Mouse (Mus musculus) CD4-positive helper T cell, adult 2 months (primary cell): ENCODE results near the gene Hist1h2bl.

Experiments used
- DNase-seq: peaks from one replicate; pipeline ENCODE4 v3.0.0-alpha.2; 2012; ENCODE audit warnings: low read depth, missing footprints, low spot score

Gene Hist1h2bl

DNA sequence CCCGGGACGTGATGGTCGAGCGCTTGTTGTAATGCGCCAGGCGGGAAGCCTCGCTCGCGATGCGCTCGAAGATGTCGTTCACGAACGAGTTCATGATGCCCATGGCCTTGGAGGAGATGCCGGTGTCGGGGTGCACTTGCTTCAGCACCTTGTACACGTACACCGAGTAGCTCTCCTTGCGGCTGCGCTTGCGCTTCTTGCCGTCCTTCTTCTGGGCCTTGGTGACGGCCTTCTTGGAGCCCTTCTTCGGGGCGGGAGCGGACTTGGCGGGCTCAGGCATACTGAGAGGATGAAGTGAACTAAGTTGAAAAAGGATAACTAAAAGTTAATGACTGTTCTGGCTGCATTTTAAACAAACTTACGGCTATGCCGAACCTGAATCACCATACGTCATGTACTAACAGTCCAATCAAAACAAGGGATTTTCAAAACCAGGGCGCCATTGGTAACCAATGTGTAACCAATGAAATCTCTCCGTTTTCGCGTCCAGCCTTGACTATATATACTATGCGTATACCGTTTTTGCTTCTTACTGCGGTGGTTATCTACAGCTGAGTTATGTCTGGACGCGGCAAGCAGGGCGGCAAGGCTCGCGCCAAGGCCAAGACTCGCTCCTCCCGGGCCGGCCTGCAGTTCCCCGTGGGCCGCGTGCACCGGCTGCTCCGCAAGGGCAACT is at the start of gene Hist1h2bl, which contains the start of gene Hist1h2ai:
Hist1h2bl (minus strand) TSS at position 280 of the 676 bp plus-strand sequence.
Hist1h2ai (plus strand) TSS at position 559 of the 676 bp plus-strand sequence.
- DNase-seq, result peak; percentile 92

DNA sequence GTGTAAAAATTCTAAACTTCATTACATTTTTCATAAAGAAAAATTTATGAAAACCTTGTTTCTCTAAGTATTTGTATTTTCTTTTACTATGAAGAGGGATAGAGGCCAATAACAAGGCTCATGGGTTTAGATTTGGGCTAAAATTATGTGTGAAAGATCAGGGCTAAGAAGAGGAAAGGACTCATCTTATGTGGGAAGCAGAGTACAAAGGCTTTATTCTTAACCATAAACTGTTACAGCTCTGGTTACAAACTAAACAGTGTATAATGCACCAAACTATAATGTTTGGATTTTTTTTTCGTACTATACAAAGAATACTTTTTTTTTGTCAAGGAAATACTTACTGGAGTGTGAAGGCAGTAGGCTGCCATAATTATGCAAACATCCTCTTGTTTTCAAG is 39.8 kb upstream of the Hist1h2bl start:
- DNase-seq, result no peak

DNA sequence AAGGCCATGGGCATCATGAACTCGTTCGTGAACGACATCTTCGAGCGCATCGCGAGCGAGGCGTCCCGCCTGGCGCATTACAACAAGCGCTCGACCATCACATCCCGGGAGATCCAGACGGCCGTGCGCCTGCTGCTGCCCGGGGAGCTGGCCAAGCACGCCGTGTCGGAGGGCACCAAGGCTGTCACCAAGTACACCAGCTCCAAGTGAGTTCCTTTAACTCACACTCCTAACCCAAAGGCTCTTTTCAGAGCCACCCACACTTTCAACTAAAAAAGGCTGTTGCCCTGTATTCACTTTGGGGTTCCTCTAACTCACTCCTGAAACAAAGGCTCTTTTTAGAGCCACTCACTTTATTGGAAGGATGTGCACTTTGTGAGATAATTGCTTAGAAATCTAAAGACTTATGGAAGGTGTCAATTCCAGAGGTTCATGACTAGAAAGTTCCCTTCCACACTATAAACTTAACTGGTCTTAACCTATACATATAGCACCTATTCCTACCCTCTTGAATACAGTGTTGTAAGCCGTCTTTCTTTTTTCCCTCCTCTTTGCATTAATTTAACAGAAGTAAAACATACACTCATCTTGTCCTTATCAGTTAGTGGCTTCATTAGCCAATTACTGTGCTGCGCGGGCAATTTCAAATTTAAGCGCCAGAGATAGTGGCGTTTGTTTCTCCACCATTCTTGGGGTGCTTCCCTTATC is 38.5 kb upstream of the Hist1h2bl start:
- DNase-seq, result peak; percentile 62

DNA sequence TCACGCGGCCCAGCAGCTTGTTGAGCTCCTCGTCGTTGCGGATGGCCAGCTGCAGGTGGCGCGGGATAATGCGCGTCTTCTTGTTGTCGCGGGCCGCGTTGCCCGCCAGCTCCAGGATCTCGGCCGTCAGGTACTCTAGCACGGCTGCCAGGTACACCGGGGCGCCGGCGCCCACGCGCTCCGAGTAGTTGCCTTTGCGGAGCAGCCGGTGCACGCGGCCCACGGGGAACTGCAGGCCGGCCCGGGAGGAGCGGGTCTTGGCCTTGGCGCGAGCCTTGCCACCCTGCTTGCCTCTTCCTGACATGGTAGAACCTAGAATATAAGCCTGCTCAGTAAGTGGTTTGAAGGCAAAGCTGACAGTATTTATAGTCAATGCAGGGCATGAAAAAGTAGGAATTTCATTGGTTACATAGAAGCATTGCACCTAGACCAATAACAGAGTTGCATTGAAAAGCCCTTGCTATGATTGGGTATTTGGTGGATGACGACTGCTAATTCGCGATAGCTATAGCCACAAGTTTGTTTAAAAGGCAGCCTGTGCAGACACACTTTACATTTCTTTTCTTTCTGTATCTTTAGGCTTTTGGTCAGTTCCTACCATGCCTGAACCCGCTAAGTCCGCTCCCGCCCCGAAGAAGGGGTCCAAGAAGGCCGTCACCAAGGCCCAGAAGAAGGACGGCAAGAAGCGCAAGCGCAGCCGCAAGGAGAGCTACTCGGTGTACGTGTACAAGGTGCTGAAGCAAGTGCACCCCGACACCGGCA is 37.8 kb upstream of the Hist1h2bl start, which contains the start of the genes Hist1h2ak and Hist1h2bn:
Hist1h2ak (minus strand) TSS at position 304 of the 762 bp plus-strand sequence.
Hist1h2bn (plus strand) TSS at position 600 of the 762 bp plus-strand sequence.
- DNase-seq, result peak; percentile 92

DNA sequence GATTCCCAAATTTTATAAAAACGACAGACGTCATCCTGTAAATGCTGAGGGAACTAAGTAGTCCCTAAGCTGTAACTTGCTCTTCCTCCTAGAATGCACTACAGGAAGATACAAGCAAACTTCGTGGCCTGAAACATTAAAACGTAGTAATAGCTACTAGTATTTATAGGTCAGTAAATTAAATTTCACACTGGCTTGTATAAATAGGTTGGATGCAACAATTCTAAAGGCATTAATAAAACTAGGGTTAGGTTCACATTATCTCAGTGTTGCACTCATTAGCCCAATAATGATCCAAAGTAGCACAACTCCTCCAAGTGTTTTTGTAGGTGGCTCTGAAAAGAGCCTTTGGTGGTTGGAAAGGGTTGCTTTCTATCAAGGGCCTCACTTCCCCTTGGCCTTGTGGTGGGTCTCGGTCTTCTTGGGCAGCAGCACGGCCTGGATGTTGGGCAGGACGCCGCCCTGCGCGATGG is 37.1 kb upstream of the Hist1h2bl start:
- peak; percentile 15 for DNase-seq

DNA sequence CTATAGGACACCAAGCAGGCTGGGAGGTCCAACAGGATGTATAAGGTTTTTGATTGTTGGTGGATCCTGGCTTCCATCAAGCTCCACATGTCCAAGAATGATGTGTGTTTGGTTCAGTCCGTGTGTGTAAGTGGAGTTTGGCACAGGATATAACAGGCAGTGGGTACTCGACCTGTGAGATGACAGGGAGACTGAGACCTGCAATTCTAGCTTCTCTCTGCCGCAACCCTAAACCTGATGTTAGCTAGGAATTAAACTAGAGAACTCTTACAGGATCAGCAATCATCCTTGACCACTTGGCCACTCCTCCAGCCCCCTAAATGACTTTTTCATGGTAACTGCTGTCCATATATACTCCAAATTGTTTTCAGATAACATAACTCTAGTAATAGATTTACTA is 36.4 kb upstream of the Hist1h2bl start:
- DNase-seq, result no peak

DNA sequence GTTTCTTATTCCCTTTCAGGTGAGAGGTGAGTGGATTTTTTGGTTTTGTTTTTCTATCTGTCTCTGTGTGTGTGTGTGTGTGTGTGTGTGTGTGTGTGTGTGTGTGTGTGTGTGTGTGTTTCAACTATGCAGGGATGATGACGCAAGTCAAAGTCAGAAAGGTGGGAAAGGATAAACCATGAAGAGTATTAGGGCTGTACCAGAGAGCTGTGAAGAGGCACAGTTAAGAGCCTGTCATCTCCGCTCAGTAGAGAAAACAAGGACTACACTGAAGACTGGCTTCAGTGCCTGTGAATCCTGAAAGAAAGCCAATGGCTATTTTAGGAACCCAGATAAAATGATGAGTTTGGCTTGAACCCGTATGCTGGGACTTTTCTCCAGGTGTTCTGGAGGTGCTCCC is 35.9 kb upstream of the Hist1h2bl start:
- DNase-seq, result no peak

DNA sequence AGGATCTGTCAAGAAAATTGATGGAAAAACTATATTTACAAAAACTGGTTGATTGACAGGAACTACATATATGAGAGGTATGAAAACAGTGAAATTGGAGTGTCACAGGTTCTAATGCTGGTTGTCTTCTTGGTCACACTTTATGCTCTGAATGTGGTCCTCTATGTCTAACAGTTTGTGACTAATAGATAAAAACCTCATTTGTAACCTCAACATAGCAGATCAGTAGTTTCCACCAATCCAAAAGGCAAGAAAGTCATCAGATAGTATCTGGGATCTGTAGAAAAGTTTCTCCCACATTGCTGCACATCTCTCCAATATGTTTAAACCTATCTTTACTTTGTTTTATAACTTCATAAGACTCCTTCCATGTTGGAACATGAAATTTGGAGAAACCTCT is 35.5 kb upstream of the Hist1h2bl start:
- no peak for DNase-seq

DNA sequence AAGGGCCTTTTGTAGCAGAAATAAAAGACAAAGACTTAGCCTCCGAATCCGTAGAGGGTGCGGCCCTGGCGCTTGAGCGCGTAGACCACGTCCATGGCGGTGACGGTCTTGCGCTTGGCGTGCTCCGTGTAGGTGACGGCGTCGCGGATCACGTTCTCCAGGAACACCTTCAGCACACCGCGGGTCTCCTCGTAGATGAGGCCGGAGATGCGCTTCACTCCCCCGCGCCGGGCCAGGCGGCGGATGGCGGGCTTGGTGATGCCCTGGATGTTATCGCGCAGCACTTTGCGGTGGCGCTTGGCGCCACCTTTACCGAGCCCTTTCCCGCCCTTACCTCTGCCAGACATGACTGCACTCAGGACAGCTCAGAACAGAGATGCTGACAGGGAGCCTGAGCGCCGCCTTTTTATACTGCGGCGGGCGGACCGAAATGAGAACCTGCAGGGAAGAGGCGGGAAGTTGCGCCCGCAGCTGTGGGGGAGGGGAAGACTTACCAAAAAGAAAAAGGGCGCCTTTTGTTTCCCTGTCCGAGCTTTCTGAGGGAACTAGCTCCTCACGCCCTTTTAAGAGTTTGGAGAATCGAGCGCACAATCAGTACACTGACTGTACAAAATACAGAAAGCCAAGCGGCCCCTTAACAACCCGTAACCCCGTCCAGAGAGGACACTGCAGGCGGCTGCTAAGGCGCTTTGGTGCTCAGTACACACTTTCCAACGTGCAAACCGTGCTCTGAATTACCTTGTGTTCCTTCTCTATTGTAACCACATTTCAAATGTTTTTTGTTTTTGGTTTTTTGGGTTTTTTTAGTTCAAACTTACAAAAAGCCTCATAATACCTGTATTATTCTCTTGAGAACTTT is 34.4 kb upstream of the Hist1h2bl start, which contains the start of gene Hist1h4k:
Hist1h4k (minus strand) TSS at position 347 of the 859 bp plus-strand sequence.
- peak; percentile 90 for DNase-seq

DNA sequence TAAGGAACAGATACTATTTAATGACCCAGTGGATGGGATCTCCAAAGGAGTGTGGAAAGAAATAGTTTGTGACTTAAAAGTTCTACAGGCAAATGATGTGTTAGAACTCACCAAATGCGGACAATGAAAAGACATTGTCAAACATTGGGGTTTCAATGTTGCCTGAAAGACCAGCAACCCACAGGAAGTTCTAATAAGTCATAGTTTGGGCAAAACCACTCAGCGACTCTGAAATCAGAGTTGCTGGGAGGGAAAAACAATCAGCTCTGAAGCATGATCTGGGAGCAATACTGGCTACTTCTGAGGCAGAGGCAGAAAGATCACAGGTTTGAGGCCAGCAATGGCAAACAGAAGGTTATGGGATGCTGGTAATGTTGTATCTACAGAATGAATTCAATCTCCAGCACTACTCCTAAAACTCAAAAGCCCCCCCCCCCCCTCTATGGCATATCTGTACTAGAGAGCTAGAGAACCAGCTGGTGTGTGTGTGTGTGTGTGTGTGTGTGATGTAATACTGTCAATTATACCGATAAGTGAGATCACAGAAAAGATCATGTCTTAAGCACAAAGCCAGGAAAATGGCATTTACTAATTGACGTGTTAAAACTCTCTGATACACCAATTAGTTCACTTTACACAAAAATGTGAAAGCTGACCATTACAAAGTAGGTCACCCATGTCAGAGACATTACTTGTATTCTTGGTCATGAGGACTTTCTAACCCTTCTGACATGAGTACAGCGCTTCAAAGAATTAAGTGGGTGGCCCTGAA is 33.6 kb upstream of the Hist1h2bl start:
- DNase-seq, result peak; percentile 56

DNA sequence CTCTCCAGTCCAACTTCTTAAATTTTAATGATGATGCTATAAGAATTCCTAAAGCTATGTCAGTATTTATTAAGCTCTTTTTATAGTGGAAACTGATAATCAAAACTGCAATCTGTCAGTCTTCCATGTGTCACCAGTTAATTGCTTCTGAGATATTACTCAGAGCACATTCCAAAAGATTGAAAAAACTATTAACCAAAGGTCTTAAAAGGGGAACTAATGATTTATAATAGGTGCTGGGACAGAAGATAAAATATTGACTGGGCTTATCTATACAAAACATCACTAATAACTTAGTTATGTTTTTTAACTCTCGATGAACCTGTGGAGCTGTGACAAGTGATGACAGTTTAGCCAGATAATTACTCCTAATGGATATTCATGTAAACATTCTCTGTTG is 29.1 kb upstream of the Hist1h2bl start:
- no peak for DNase-seq

DNA sequence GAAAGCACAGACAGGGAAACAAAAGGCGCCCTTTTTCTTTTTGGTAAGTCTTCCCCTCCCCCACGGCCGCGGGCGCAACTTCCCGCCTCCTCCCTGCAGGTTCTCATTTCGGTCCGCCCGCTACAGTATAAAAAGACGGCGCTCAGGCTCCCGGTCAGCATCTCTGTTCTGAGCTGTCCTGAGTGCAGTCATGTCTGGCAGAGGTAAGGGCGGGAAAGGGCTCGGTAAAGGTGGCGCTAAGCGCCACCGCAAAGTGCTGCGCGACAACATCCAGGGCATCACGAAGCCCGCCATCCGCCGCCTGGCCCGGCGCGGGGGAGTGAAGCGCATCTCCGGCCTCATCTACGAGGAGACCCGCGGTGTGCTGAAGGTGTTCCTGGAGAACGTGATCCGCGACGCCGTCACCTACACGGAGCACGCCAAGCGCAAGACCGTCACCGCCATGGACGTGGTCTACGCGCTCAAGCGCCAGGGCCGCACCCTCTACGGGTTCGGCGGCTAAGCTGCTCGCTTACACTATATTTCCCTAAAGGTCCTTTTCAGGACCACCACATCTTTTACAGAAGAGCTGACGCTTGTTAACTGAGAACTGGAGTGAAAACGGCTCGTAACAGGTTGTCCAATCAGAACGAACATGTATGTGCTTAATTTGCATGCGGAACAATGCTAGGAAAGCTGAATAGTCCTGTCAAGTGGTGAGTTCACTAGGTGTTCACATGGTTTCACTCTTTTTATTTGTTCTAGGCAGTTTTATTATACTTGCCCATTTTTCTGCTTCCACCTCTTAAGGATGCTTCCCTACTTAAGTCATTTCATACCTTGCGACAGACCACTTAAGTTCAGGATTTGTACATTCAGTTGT is 19.2 kb upstream of the Hist1h2bl start, which contains the start of gene Hist1h4j:
Hist1h4j (plus strand) TSS at position 159 of the 862 bp plus-strand sequence.
- DNase-seq, result peak; percentile 83

DNA sequence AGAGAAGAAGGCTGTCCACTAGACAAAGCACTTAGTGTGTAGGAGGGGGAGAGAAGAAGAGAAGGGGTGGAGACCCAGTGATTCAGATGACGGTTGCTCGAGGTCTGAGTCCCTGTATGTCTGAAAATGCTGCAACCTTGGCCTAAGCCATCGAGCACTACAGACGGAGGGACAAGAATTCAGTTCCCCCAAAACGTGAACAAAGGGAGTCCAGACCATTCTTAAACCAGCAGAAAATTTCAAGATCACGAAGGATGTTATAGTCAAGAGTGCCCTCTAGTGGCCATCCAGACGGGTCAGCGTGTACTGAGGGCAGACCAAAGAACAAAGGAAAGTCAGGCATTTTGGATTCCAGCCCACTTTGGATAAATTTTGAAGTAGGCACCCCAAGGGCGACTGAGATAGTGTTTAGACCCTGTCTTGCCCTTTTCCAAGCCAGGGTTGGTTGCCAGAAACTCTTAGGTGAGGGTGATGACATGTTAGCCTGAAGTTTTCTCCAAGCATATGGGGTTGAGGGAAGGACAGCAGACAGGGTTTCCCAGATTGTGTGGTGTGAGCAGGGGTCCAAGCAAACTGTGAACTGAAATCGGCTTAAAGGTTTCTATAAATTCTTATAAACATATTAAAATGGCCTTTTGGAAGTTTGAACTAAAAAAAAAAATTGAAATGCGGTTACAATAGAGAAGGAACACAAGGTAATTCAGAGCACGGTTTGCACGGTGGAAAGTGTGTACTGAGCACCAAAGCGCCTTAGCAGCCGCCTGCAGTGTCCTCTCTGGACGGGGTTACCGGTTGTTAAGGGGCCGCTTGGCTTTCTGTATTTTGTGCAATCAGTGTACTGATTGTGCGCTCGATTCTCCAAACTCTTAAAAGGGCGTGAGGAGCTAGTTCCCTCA is 18.3 kb upstream of the Hist1h2bl start:
- peak; percentile 81 for DNase-seq

DNA sequence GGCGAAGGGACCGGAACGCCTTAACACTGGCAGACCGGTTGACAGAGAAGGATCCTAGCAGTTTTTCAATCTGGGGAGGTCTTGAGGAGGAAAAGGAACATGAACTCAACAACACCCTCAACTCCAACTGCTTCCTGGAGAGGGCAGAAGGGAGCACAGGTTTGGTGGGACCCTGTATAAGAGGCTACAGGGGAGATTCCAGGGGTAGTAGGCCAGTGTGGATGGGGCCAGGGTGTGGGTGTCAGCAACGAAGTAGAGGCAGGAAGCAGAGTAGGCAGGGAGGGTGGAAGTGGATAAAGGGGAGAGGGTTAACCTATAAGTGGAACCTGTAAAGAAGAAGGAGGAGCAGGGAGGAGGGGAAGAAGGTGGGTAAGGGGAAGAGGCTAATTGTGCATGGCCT is 17.5 kb upstream of the Hist1h2bl start:
- no peak for DNase-seq

DNA sequence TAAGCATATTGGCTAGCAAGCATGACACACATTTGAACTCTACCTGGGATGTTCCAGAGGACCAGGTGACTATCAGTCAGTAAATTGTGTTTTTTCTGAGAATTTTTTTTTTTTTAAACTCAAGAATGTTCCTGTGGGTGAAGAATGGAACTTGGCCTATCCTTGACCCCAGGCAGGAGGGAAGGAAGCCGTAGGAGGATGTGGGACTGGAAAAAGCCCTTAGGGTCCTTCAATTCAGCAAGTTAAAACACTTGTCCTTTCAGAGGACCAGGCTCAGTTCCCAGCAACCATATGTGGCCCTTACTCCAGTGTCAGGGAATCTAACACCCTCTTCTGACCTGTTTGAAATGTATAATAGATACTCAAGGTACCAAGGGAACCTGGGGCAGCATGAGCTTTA is 13.6 kb upstream of the Hist1h2bl start:
- DNase-seq, result no peak

DNA sequence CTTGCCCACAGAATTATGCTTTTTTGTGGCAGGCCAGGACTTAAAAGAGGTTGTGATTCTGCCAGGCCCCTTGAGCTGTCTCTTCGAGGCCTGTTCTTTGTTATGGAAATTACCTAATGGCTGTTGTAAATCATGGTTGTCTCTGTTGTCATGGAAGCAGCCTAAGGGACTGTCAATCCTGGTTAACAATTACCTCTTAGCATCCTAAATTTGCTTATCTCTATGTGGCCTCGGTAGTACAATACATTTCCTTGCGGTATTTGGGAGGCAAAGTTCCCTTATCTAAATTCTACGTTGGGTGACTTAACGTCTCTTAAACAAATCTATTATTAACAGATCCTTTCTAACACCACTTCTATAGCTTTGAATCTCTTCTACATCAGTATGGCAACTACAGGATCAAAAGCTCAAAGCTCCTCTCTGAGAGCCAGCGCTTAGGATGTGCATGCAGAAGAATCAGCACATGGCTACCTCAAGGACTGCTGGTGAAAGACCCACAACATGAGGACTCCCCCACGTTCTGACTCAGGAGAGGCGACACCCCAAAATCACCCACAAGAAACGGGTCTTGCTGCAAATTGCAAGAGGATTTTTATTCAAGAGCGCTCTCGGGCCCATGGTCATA is 12.1 kb upstream of the Hist1h2bl start:
- no peak for DNase-seq

DNA sequence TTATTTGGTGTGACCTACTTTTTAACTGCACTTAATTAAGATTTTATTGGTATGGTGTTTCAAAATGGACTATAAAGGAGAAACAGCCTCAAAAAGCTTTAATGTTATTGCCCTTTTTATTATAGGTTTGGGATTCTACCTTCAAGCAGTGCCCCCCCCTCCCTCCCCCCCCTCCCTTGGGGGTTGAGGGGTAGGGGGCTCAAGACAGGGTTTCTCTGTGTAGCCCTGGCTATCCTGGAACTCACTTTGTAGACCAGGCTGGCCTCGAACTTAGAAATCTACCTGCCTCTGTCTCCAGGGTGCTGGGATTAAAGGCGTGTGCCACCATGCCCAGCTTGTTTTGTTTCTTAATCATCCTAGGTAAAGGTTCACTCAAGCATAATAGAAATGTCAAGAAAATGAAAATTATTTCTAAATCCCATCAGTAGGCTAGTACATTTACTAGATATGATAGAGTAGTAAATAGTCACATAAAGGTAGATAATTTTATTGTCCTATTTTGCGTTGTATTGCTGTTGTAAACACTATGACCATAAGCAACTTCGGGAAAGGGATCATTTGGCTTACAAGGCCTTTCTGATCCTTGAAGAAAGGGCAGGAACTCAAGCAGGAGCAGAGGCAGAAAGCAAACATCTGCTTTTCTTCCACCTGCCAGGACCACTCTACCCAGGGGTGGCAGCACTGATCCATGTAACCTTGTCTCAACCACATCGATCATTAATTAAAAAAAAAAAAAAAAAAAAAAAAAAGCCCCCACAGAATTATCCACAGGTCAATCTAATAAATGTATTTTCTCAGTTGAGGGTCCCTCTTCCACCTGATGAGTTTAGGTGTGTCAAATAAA is 7.3 kb upstream of the Hist1h2bl start:
- no peak for DNase-seq
